Mouse (Mus musculus) MEL (cell line): ENCODE data around the gene Rxfp2. TPM values are rescaled to one million over a fixed set of nuclear protein-coding genes. Genes with fewer than 3 reads are reported as not detected.

Experiments
- DNase-seq: peaks from one replicate; pipeline ENCODE4 v3.0.0; 2011; ENCODE audit warnings: low read depth, low spot score
- H3K27ac ChIP-seq: 2 replicates; pipeline ENCODE4 v1.5.1; 2012; ENCODE audit warnings: low read depth, mild to moderate bottlenecking, control low read depth, low read length, moderate library complexity; ENCODE audit not compliant: control insufficient read depth
- H3K27me3 ChIP-seq, 2 experiments: fragments of 150-350 bp in 1 of 2; sonication (generic) in 1 of 2; 2 replicates each; pipeline ENCODE4 v1.6.1; 2012; ENCODE audit warnings: low read length in 2 of 2, mild to moderate bottlenecking in 2 of 2, improper control_type of control experiment in 1 of 2, moderate library complexity in 1 of 2; ENCODE audit not compliant: insufficient read depth in 2 of 2, control insufficient read depth in 1 of 2
- H3K36me3 ChIP-seq, 2 experiments: 2 replicates each; pipeline ENCODE4 v1.6.1; 2012 to 2014; ENCODE audit warnings: low read length in 2 of 2, improper control_type of control experiment in 1 of 2, inconsistent platforms in 1 of 2, mild to moderate bottlenecking in 1 of 2; ENCODE audit not compliant: insufficient read depth in 2 of 2, control insufficient read depth in 1 of 2
- H3K4me1 ChIP-seq, 2 experiments: fragments of 150-350 bp in 1 of 2; sonication (generic) in 1 of 2; 2 replicates each; pipeline ENCODE4 v1.6.1; 2012; ENCODE audit warnings: low read length in 2 of 2, improper control_type of control experiment in 1 of 2, mild to moderate bottlenecking in 1 of 2; ENCODE audit not compliant: insufficient read depth in 2 of 2, control insufficient read depth in 1 of 2
- H3K4me3 ChIP-seq, 2 experiments: fragments of 150-350 bp in 1 of 2; sonication (generic) in 1 of 2; 2 replicates each; pipeline ENCODE4 v1.5.1; 2012; ENCODE audit warnings: low read depth in 2 of 2, low read length in 2 of 2, mild to moderate bottlenecking in 2 of 2, moderate library complexity in 2 of 2, control low read depth in 1 of 2, improper control_type of control experiment in 1 of 2; ENCODE audit not compliant: control insufficient read depth in 1 of 2, insufficient read depth in 1 of 2
- H3K79me2 ChIP-seq: 2 replicates; pipeline ENCODE4 v1.6.1; 2012; ENCODE audit warnings: mild to moderate bottlenecking, low read length, moderate library complexity; ENCODE audit not compliant: control insufficient read depth, poor library complexity, insufficient read depth
- H3K9ac ChIP-seq: 2 replicates; pipeline ENCODE4 v1.6.1; 2012; ENCODE audit warnings: low read depth, mild to moderate bottlenecking, control low read depth, low read length, moderate library complexity; ENCODE audit not compliant: control insufficient read depth, poor library complexity, severe bottlenecking
- H3K9me3 ChIP-seq: fragments of 150-350 bp; sonication (generic); replicated peaks from 2 replicates; pipeline ENCODE4 v1.6.1; 2012; ENCODE audit warnings: mild to moderate bottlenecking, low read length, improper control_type of control experiment, moderate library complexity; ENCODE audit not compliant: insufficient read depth
- CHD1 ChIP-seq: IDR thresholded peaks from 2 replicates; pipeline ENCODE4 v1.6.1; 2012; ENCODE audit warnings: low read depth, mild to moderate bottlenecking, inconsistent platforms, low read length, improper control_type of control experiment
- CTCF ChIP-seq, 3 experiments: IDR thresholded peaks in 2 of 3; conservative IDR thresholded peaks in 1 of 3; 2 replicates each; pipeline ENCODE4 v1.5.1; 2011 to 2012; ENCODE audit warnings: low read length in 3 of 3, low read depth in 2 of 3, mild to moderate bottlenecking in 2 of 3, improper control_type of control experiment in 1 of 3, inconsistent platforms in 1 of 3, mixed read lengths in 1 of 3, moderate library complexity in 1 of 3; ENCODE audit not compliant: control insufficient read depth in 1 of 3, insufficient read depth in 1 of 3, poor library complexity in 1 of 3, severe bottlenecking in 1 of 3
- E2F4 ChIP-seq: IDR thresholded peaks from 2 replicates; pipeline ENCODE4 v1.6.1; 2011; ENCODE audit warnings: low read depth, low read length, improper control_type of control experiment, borderline replicate concordance
- EP300 ChIP-seq, 2 experiments: IDR thresholded peaks; 2 replicates each; pipeline ENCODE4 v1.6.1; 2011; ENCODE audit warnings: improper control_type of control experiment in 2 of 2, low read length in 2 of 2, low read depth in 1 of 2, mild to moderate bottlenecking in 1 of 2
- ETS1 ChIP-seq: IDR thresholded peaks from 2 replicates; pipeline ENCODE4 v1.6.1; 2012; ENCODE audit warnings: low read depth, mild to moderate bottlenecking, inconsistent platforms, low read length, improper control_type of control experiment, moderate library complexity
- JUND ChIP-seq: IDR thresholded peaks from 2 replicates; pipeline ENCODE4 v1.6.1; 2011; ENCODE audit warnings: low read depth, mild to moderate bottlenecking, improper control_type of control experiment, low read length
- MAFK ChIP-seq: IDR thresholded peaks from 2 replicates; pipeline ENCODE4 v1.6.1; 2011; ENCODE audit warnings: low read depth, mild to moderate bottlenecking, low read length, improper control_type of control experiment, borderline replicate concordance
- MAX ChIP-seq: IDR thresholded peaks from 2 replicates; pipeline ENCODE4 v1.6.1; 2011; ENCODE audit warnings: low read length, improper control_type of control experiment
- MYB ChIP-seq: IDR thresholded peaks from 2 replicates; pipeline ENCODE4 v1.6.1; 2011; ENCODE audit warnings: mild to moderate bottlenecking, low read depth, low read length, improper control_type of control experiment
- MYC ChIP-seq: IDR thresholded peaks from 2 replicates; pipeline ENCODE4 v1.6.1; 2011; ENCODE audit warnings: low read depth, mild to moderate bottlenecking, low read length, improper control_type of control experiment, moderate library complexity
- NELFE ChIP-seq: IDR thresholded peaks from 2 replicates; pipeline ENCODE4 v1.6.1; 2011; ENCODE audit warnings: low read depth, low read length, improper control_type of control experiment
- POLR2A ChIP-seq, 2 experiments: IDR thresholded peaks; 2 replicates each; pipeline ENCODE4 v1.6.1; 2011 to 2012; ENCODE audit warnings: low read length in 2 of 2, mild to moderate bottlenecking in 2 of 2, control low read depth in 1 of 2, improper control_type of control experiment in 1 of 2, low read depth in 1 of 2, moderate library complexity in 1 of 2; ENCODE audit not compliant: control insufficient read depth in 1 of 2, insufficient read depth in 1 of 2, poor library complexity in 1 of 2
- RCOR1 ChIP-seq: IDR thresholded peaks from 2 replicates; pipeline ENCODE4 v1.6.1; 2012; ENCODE audit warnings: low read depth, mild to moderate bottlenecking, inconsistent platforms, low read length, improper control_type of control experiment
- SMC3 ChIP-seq: IDR thresholded peaks from 2 replicates; pipeline ENCODE4 v1.6.1; 2011; ENCODE audit warnings: low read depth, low read length, improper control_type of control experiment
- TBP ChIP-seq: IDR thresholded peaks from 2 replicates; pipeline ENCODE4 v1.8.0; 2011; ENCODE audit warnings: low read depth, low read length, improper control_type of control experiment
- UBTF ChIP-seq: IDR thresholded peaks from 2 replicates; pipeline ENCODE4 v1.6.1; 2012; ENCODE audit warnings: low read depth, mild to moderate bottlenecking, inconsistent platforms, low read length, improper control_type of control experiment, moderate library complexity, borderline replicate concordance; ENCODE audit not compliant: insufficient read depth
- USF1 ChIP-seq: IDR thresholded peaks from 2 replicates; pipeline ENCODE4 v1.6.1; 2014; ENCODE audit warnings: low read depth, mild to moderate bottlenecking, inconsistent platforms, low read length, improper control_type of control experiment, moderate library complexity
- polyA plus RNA-seq, 2 experiments: library from polyadenylated mRNA; stranded (reverse) in 1 of 2; unstranded in 1 of 2; fragments of >175 nt in 1 of 2; fragments of >200 nt in 1 of 2; gene quantifications; 2 replicates each; pipeline versions ENCODE4 v1.2.1 to v1.2.4; 2012; ENCODE audit warnings: low replicate concordance in 2 of 2, low read depth in 1 of 2; ENCODE audit not compliant: insufficient read length in 2 of 2, insufficient read depth in 1 of 2, missing spikeins in 1 of 2
- total RNA-seq: library from RNA; depleted of rRNA; stranded (reverse); fragments of 300-350 nt; gene quantifications from 2 replicates; pipeline ENCODE4 v1.2.3, GENCODE M21; 2012

Rxfp2 gene
- total and polyA plus RNA-seq, 3 experiments: not detected

DNA sequence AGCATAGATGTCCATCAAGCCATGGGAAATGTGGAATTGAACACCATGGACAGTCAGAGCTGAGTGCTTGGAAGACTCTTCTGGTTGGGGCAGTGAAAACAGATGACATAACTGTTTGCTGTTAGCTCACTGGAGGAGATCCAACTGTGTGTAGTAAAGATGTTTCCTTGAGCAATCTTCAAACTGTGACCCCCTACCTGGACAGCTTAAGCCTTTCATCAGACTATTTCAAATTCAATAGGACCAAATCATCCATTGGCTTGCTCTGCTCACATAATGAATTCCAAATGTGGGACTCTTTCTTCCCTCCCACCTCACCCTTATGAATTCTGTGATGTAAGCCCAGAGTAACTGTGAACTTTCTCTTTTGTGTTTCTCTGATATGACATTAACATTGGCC is 53.3 kb downstream of the Rxfp2 start:
- H3K9ac ChIP-seq: no peak overlapping the region
- H3K27me3 ChIP-seq: no peaks in the 10 kb centered on the region
- no peaks in the 10 kb centered on the region for H3K9me3 ChIP-seq
- H3K4me1 ChIP-seq: no peaks in the 10 kb centered on the region
- no peak overlapping the region for H3K4me3 ChIP-seq
- no peak overlapping the region for H3K27ac ChIP-seq
- H3K79me2 ChIP-seq: no peaks in the 10 kb centered on the region
- no peak for DNase-seq
- no peak for TF ChIP-seq MYB
- TF ChIP-seq MAX: no peak
- no peak for TF ChIP-seq USF1
- no peak for TF ChIP-seq MAFK
- TF ChIP-seq E2F4: no peak
- no peak for TF ChIP-seq TBP
- TF ChIP-seq MYC: no peak
- no peak for TF ChIP-seq EP300 (IDR thresholded peaks at IDR 0.05; ENCODE audit: low read depth in 1 of 2, low read length in 2 of 2)
- no peak for TF ChIP-seq CHD1
- no peak for TF ChIP-seq POLR2A (IDR thresholded peaks at IDR 0.05; ENCODE audit: control insufficient read depth in 1 of 2, insufficient read depth in 1 of 2, low read depth in 1 of 2, low read length in 2 of 2, poor library complexity in 1 of 2)
- TF ChIP-seq SMC3: no peak
- no peaks in the 10 kb centered on the region for H3K36me3 ChIP-seq

DNA sequence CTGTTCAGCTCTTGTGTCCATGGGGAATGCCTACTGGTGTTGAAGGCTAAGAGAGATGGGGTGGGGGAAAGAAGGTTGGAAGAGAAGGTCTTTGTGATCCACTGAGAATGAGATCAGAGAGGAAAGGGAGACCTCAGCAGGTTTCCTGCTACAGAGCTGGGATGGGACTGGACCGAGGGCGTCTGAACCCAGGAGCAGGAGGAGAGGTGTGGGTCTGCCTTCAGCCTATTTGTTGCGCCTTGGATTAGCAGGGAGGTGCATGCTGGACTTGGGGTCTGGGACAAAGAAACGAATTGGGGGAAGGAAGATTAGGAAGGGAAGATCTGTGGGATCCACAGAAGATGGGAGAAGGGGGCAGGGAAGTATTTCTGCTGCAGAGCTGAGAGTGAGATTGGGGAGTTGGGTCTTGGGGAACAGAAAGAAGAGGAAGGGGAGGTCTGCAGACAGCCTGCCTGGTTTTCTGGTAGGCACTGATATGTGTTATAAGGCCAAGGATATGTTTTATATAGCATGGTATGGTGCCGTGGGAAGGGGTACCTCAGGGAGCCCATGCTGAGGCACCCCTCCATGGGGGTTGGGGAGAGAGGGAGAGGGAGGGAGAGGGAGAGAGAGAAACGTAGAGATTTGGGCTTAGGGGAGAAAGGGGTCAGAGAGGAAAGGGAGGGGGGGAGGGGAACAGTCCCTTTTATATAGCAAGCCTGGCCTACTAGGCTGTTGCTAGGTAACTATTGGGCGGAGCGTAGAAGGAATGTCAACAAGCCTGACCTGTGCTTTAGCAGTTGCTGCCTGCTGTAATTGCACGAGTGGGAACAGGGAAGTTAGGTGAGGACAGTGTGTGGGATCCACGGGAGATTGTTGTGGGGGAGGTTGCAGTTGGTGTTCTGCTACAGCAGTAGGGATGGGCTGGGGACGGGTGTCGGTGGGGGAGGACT is 61.7 kb downstream of the Rxfp2 start:
- no peak for TF ChIP-seq RCOR1
- TF ChIP-seq E2F4: no peak
- TF ChIP-seq MYC: no peak
- no peak for TF ChIP-seq UBTF
- TF ChIP-seq MYB: no peak
- TF ChIP-seq CTCF (IDR thresholded peaks at IDR 0.05 in 2 of 3, conservative IDR thresholded peaks at IDR 0.05 in 1 of 3; ENCODE audit: control insufficient read depth in 1 of 3, insufficient read depth in 1 of 3, low read depth in 2 of 3, low read length in 3 of 3, poor library complexity in 1 of 3, severe bottlenecking in 1 of 3): no peak
- no peak for TF ChIP-seq JUND
- TF ChIP-seq NELFE: no peak
- TF ChIP-seq ETS1: no peak
- no peak for TF ChIP-seq EP300 (IDR thresholded peaks at IDR 0.05; ENCODE audit: low read depth in 1 of 2, low read length in 2 of 2)
- no peak for DNase-seq
- Histone ChIP-seq H3K9ac (no peak overlapping the region), H3K79me2 (no peaks in the 10 kb centered on the region), H3K36me3 (no peaks in the 10 kb centered on the region), H3K4me1 (no peaks in the 10 kb centered on the region), H3K4me3 (no peak overlapping the region), H3K9me3 (no peaks in the 10 kb centered on the region; the same call in 1 of the 2 replicates), H3K27ac (no peak overlapping the region), H3K27me3 (no peaks in the 10 kb centered on the region; a peak in 2 of 4 replicates)
